ENCODE assay signal across 8 mouse cellular contexts in genomic region chr17:27881518-27881917, GRCm38 (mm10). TPM values are rescaled to one million over a fixed set of nuclear protein-coding genes. Genes with fewer than 3 reads are reported as not detected.
DNase-seq lines count a peak whose midpoint lies in the region; ATAC-seq and TF ChIP-seq lines count a peak whose summit lies in the region.

No protein-coding gene starts in this region.

- H3K9me3 ChIP-seq in liver, postnatal 0 days (ENCODE audit: low read length) = no peaks in the 10 kb centered on the region

- H3K4me1 ChIP-seq in liver, postnatal 0 days (ENCODE audit: insufficient read depth) = 0 out of 2 replicates have a peak, but pooled peaks cover 2% of the 10 kb centered on the region

- peak; percentile 51 for DNase-seq in heart, postnatal 4 days
- DNase-seq in heart, adult 18-20 months = no peak
- peak; percentile 47 for DNase-seq in ES-CJ7 (ENCODE audit: low read depth, low spot score)
- DNase-seq in adrenal gland, postnatal 36 days = peak; percentile 55 to 61
- DNase-seq in liver, postnatal 0 days = no peak
- DNase-seq in left cerebral cortex, postnatal 36 days (ENCODE audit: low spot score in 2 of 2) = no peak
- DNase-seq in thymus, postnatal 25 days = no peak
- DNase-seq in ovary, postnatal 36 days (ENCODE audit: low spot score) = no peak

- WGBS in liver, postnatal 0 days (ENCODE audit: insufficient replicate concordance) = 71% methylated on average over 11 of the region's 11 CpGs

- no peak overlapping the region for H3K9ac ChIP-seq in liver, postnatal 0 days (replicated peaks)

- intact Hi-C loops in left cerebral cortex, postnatal 36 days (cut with DNase I) = no loop called here

- TF ChIP-seq CTCF in liver, postnatal 0 days (IDR thresholded peaks at IDR 0.05; ENCODE audit: low read depth) = peak; percentile 58

- H3K4me3 ChIP-seq in liver, postnatal 0 days (ENCODE audit: low read depth, low read length) = no peak overlapping the region

- H3K27me3 ChIP-seq in liver, postnatal 0 days (ENCODE audit: insufficient read depth, low read length) = no peaks in the 10 kb centered on the region

- no peak overlapping the region for H3K4me2 ChIP-seq in liver, postnatal 0 days (ENCODE audit: low read depth, low read length)

- ATAC-seq in liver, postnatal 0 days = 0 out of 2 replicates have a peak, but pooled peaks have one; percentile 21

- H3K27ac ChIP-seq in liver, postnatal 0 days (ENCODE audit: low read depth) = no peak overlapping the region

- TF ChIP-seq EP300 in liver, postnatal 0 days (IDR thresholded peaks at IDR 0.05; ENCODE audit: low read depth) = no peak

- peaks cover 33% of the 10 kb centered on the region for H3K36me3 ChIP-seq in liver, postnatal 0 days (replicated peaks; ENCODE audit: insufficient read depth, low read length)

RNA-seq across cellular contexts. Expression of gene Uhrf1bp1, which starts 25.3 kb away (rescaled TPM):
- total RNA-seq in heart, postnatal 4 days (2021) = 10 to 100 TPM; 20.7 to 21.9 TPM
- total RNA-seq in heart, adult 18-20 months (2021) = 10 to 100 TPM; 16.8 to 20.6 TPM
- total RNA-seq in adrenal gland, postnatal 36 days (2021) = 10 to 100 TPM; 26.8 to 33.4 TPM
- 1.6 and 2.2 TPM in 2 replicates for polyA plus RNA-seq in liver, postnatal 0 days (2015; fragmentation: Nextera tagmentation; extraction: Ambion mirVana)
- 10 to 100 TPM; 15.7 to 24.8 TPM for total RNA-seq in left cerebral cortex, postnatal 36 days (2021)

RNA-seq across cellular contexts. Expression of gene Anks1, which starts 27.6 kb away (rescaled TPM):
- 10 to 100 TPM; 54.2 to 59.2 TPM for total RNA-seq in heart, postnatal 4 days (2021)
- 10 to 100 TPM; 65.8 to 73.0 TPM for total RNA-seq in heart, adult 18-20 months (2021)
- total RNA-seq in adrenal gland, postnatal 36 days (2021) = 10 to 100 TPM; 22.3 to 27.7 TPM
- 2.3 and 3.0 TPM in 2 replicates for polyA plus RNA-seq in liver, postnatal 0 days (2015; fragmentation: Nextera tagmentation; extraction: Ambion mirVana)
- 10 to 100 TPM; 34.5 to 42.3 TPM for total RNA-seq in left cerebral cortex, postnatal 36 days (2021)

RNA-seq across cellular contexts. Expression of gene Taf11, which starts 28.1 kb away (rescaled TPM):
- 10 to 100 TPM; 28.5 to 29.3 TPM for total RNA-seq in heart, postnatal 4 days (2021)
- total RNA-seq in heart, adult 18-20 months (2021) = 10 to 100 TPM; 22.9 to 24.7 TPM
- 10 to 100 TPM; 29.5 to 31.4 TPM for total RNA-seq in adrenal gland, postnatal 36 days (2021)
- polyA plus RNA-seq in liver, postnatal 0 days (2015; fragmentation: Nextera tagmentation; extraction: Ambion mirVana) = 17.4 and 17.8 TPM in 2 replicates
- 10 to 100 TPM; 47.2 to 47.7 TPM for total RNA-seq in left cerebral cortex, postnatal 36 days (2021)

RNA-seq across cellular contexts. Expression of gene Snrpc, which starts 43.6 kb away (rescaled TPM):
- 100 to 1,000 TPM in 1 of 2 experiments, 10 to 100 TPM in 1; 94.2 to 102 TPM for total RNA-seq in heart, postnatal 4 days (2021)
- 10 to 100 TPM; 46.0 to 50.6 TPM for total RNA-seq in heart, adult 18-20 months (2021)
- 10 to 100 TPM; 84.2 to 85.8 TPM for total RNA-seq in adrenal gland, postnatal 36 days (2021)
- 96.2 and 99.0 TPM in 2 replicates for polyA plus RNA-seq in liver, postnatal 0 days (2015; fragmentation: Nextera tagmentation; extraction: Ambion mirVana)
- total RNA-seq in left cerebral cortex, postnatal 36 days (2021) = 10 to 100 TPM; 49.7 to 53.0 TPM

Comparison
In these comparisons a context has a peak if more than half of its experiments do, and no peak if none do; other contexts are left out.
1. DNase-seq: peak in heart, postnatal 4 days (single experiment), ES-CJ7 (single experiment) and adrenal gland, postnatal 36 days (2 of 2); none in heart, adult 18-20 months (0 of 2), liver, postnatal 0 days (single experiment), left cerebral cortex, postnatal 36 days (0 of 2), thymus, postnatal 25 days (single experiment) and ovary, postnatal 36 days (single experiment).